Mouse (Mus musculus): Measurements from ENCODE around the gene Slc25a23. TPM values are rescaled to one million over a fixed set of nuclear protein-coding genes. Genes with fewer than 3 reads are reported as not detected.
A peak's percentile ranks its signal among the peaks of the same experiment; 100 is the strongest.

The Slc25a23 gene
- total RNA-seq, 2 experiments from 2014 or later: 6.2 to 21.2 TPM

GRCm38 (mm10) chr17:57030931-57031660, 28.6 kb downstream of the Slc25a23 start, which contains the start of gene Khsrp:
Khsrp (minus strand) TSS chr17:57031522.
- no peak for ATAC-seq (replicated peaks; ENCODE audit: low FRiP score, low TSS enrichment, poor library complexity, severe bottlenecking)

GRCm38 (mm10) chr17:57029691-57030090, 30.0 kb downstream of the Slc25a23 start:
- peak; percentile 28 for ATAC-seq (replicated peaks; ENCODE audit: low FRiP score, low TSS enrichment, poor library complexity, severe bottlenecking)

GRCm38 (mm10) chr17:57027471-57027870, 32.2 kb downstream of the Slc25a23 start:
- ATAC-seq (replicated peaks; ENCODE audit: low FRiP score, low TSS enrichment, poor library complexity, severe bottlenecking): 0 out of 2 replicates have a peak, but pooled peaks have one; percentile 11

DNA sequence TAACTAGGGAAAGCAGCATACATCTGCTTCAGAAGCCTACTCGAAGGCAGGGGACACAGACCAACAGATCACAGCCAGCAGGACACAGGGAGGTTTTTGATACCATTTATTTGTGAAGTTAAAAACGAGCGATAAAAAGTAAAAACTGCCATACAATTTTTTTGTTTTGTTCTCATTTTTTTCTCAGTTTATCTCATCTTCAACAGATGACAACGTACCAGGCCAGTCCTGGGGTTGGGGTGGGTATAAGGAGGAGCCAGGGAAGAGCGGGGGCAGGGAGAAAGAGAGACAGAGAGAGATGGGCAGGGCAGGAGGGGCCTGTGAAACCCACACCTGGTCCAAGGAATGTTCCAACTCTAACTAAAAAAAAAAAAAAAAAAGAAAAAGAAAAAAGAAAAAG, 38.7 kb downstream of the Slc25a23 start:
- ATAC-seq (replicated peaks; ENCODE audit: low FRiP score, low TSS enrichment, poor library complexity, severe bottlenecking): peak; percentile 52

- ATAC-seq (replicated peaks; ENCODE audit: low FRiP score, low TSS enrichment, poor library complexity, severe bottlenecking): peak; percentile 76
Measured at GRCm38 (mm10) chr17:57019693-57020092, 40.0 kb downstream of the Slc25a23 start.

DNA sequence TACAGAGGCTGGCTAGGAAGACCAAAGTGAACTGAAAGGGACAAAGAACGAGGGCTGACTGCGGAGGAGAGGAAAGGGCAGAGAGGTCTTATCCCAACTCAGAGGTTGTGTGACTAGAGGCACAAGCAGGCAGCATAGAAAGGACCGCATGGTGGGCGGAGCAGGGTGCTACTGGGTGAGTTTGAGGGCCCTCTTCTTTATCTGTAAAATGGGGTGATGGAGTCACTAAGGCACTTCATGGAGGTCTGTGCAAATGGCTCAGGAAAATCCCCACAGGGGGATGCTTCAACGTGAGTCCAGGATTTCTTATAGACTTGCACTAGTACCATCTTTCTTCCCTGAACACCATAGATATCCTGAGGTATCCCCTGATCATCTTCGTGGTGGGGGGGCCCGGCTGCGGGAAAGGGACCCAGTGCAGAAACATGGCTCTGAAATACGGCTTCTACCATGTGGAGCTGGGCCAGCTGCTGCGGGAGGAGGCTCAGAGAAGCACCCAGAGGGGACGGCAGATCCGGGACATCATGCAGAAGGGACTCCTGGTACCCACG, 47.3 kb downstream of the Slc25a23 start:
- ATAC-seq (replicated peaks; ENCODE audit: low FRiP score, low TSS enrichment, poor library complexity, severe bottlenecking): no peak

DNA sequence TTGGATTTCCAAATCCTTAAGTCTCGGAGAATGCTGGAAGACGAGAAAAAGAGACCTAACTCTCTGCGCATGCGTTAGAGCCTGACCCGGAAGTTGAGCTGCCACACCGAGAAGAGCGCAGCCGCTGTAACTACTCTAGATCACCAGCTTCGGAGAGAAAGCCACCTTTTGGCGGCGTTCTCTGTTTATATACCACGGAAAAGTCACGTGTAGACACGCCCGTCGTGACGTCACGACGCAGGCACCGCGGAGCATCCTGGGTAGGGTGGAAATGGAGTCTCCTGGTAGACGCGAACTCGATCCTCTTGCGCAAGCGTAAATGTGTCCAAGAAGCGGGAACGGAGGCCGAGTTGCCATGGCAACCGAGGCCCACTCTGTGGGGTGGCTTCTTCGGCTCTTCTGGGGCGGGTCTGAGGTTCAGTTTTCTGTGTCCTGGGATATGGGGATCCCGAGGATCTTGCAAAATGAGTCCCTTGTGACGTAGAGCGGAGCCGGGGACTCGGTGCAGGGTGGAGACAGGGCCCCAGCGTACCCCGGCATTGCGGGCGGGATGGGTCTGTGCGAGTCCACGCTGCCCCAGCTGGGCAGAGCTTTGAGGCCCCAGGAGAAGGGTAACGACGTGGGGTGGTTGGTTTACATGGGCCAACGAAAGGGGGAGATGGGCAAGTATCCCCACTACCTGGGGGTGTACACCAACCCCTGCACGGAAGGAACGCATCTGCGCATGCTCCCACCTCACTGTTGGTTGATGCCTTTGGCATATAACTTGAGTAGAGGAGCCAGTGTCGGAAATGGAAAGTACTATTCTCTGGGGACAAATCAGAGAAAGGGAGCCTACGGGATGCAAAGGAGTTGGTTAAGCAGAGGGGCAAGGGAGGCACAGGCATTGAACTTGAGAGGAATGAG, 48.2 kb downstream of the Slc25a23 start, which contains the start of the genes Gtf2f1 and Gm17949:
Gene Gtf2f1 (minus strand): TSS at position 53 of the 906 bp plus-strand sequence.
Gene Gm17949 (plus strand): TSS at position 234 of the 906 bp plus-strand sequence.
- ATAC-seq (replicated peaks; ENCODE audit: low FRiP score, low TSS enrichment, poor library complexity, severe bottlenecking): peak; percentile 75

- peak; percentile 30 for ATAC-seq (replicated peaks; ENCODE audit: low FRiP score, low TSS enrichment, poor library complexity, severe bottlenecking)
Measured at GRCm38 (mm10) chr17:57010911-57011235, 48.8 kb downstream of the Slc25a23 start.

DNA sequence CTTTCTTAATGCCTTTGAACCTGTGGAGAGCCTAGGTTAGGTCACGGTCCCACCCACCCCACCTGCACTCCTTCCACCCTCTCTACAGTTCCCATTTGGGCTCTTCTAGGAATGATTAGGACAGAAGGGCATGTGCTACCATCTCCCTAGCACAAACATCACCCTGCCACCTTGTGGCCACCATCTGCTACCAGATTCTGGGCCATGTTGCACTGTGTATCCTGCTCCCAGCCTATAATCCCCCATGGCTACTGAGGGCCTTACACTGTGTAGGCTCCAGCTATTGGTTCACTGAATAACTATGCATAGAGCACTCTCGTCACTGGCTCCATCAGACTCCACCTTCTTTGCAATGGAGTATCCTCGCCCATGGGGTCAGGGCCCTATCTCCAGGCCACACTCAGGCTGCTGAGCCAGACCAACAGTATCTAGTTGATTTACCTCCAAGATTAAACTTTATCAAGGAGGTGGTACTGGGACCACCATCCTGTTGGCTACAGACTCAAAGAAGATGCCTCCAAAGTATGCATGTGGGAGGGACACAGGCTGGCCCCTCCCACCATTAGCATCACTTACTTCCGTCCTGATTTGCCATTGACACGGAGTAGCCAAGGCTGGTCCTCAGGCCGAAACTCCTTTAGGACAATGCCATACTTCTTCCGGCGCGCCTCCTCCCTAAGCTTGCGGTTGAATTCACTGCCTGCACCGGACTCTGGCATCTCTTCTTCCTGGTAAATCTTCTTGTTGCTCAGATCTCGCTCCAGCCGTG, 52.3 kb downstream of the Slc25a23 start:
- peak; percentile 28 for ATAC-seq (replicated peaks; ENCODE audit: low FRiP score, low TSS enrichment, poor library complexity, severe bottlenecking)

- ATAC-seq (replicated peaks; ENCODE audit: low FRiP score, low TSS enrichment, poor library complexity, severe bottlenecking): no peak
Measured at GRCm38 (mm10) chr17:57003994-57004393, 55.7 kb downstream of the Slc25a23 start.

- ATAC-seq (replicated peaks; ENCODE audit: low FRiP score, low TSS enrichment, poor library complexity, severe bottlenecking): no peak
Measured at GRCm38 (mm10) chr17:57001228-57001627, 58.4 kb downstream of the Slc25a23 start.

- ATAC-seq (replicated peaks; ENCODE audit: low FRiP score, low TSS enrichment, poor library complexity, severe bottlenecking): no peak
Measured at GRCm38 (mm10) chr17:56999968-57000609, 59.6 kb downstream of the Slc25a23 start, which contains the start of gene Pspn. Pspn (minus strand) TSS chr17:57000018.

GRCm38 (mm10) chr17:56999414-56999813, 60.2 kb downstream of the Slc25a23 start:
- no peak for ATAC-seq (replicated peaks; ENCODE audit: low FRiP score, low TSS enrichment, poor library complexity, severe bottlenecking)

- ATAC-seq (replicated peaks; ENCODE audit: low FRiP score, low TSS enrichment, poor library complexity, severe bottlenecking): peak; percentile 96
Measured at GRCm38 (mm10) chr17:56997029-56997667, 62.5 kb downstream of the Slc25a23 start, which contains the start of gene Alkbh7. Alkbh7 (plus strand) TSS chr17:56997339.

GRCm38 (mm10) chr17:56996506-56996905, 63.2 kb downstream of the Slc25a23 start:
- no peak for ATAC-seq (replicated peaks; ENCODE audit: low FRiP score, low TSS enrichment, poor library complexity, severe bottlenecking)

DNA sequence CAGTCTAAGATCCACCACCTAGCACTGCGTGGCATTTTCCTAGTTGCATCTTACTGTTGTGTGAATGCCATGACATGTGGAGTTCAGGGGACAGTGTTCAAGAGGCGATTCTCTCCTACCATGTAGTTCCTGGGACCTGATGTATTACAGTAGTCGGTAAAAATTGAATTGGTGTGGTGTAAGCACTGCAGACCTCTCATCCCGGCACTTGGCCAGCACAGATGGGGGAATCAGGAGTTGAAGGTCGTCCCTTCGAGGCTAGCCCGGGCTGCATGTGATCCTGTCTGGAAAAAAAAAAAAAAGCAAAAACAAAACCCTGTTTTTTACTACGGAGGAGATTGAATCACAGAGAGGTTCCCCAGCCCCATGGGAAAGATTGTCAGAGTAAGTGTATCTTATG, 64.6 kb downstream of the Slc25a23 start:
- ATAC-seq (replicated peaks; ENCODE audit: low FRiP score, low TSS enrichment, poor library complexity, severe bottlenecking): no peak
